Mouse (Mus musculus): ENCODE data around the gene Cfap74. TPM values are rescaled to one million over a fixed set of nuclear protein-coding genes. Genes with fewer than 3 reads are reported as not detected.

The Cfap74 gene
- total RNA-seq, 2 experiments from 2014 or later = 0.62 to 0.66 TPM

DNA sequence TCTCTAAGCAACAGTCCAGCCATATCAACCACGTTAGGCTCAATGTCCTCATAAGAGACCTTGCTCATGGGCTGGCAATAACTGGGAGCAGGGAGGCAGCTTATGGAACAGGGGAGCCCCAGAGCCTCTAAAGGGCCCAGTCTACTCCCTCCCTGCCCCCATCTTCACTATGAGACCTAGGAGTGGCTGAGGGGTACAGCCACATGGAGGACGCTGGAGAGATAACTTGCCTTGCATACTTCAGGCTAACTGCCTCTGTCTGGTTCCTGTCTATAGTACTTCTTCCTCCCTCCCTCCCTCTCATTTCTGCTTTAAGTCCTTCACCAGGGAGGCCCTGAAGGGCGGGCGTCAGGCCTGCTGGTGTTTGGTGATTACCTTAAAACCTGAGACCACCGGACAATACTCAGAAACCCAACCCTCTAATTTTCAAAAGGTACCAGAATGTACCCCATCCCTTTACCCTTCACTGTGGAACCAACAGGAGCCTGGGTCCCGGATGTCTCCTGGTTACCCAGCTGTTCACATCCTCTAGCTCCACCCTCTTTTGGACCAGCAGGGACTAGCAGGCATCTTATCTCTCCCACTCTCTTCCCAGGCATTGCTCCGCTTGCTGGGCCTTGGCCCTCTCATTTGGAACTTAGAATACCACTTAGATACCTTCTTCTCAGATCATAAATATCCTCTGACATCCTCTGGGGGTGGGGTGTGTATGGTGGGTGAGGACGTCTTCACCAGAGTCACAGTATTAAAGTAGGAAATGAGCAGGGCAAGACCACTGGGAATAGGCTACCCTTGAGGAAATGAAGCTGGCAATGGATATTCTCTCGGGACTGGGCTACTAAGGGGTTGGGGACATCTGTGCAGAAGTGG lies 80.3 kb downstream of the Cfap74 start:
- DNase-seq = no peak
- intact Hi-C loops (cut with DNase I; ENCODE audit: low total_unique reads) = no loop called here

DNA sequence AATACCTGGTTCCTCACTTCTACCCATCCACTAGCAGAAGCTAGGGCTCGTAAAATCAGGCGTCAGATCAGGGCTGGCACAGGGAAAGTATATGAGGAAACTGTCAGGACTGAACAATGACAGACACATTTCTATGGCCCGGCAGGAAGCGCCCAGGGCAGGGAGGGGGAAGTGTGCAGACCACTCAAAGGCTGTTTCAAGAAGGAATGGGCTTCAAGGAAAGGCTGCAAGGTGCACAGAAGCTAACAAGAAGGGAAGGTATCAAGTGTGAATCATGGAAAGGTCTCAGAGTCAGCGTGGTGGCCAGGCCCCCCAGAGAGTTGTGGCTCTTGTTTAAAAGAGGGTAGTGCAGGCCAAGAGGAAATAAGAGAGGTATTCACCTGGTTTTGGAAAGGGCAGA lies 81.5 kb downstream of the Cfap74 start:
- intact Hi-C loops (cut with DNase I; ENCODE audit: low total_unique reads) = no loop called here
- no peak for DNase-seq

GRCm38 (mm10) chr4:155490990-155491504 lies 82.1 kb downstream of the Cfap74 start, which contains the start of gene Gnb1:
Gene Gnb1, plus strand, starts transcription at chr4:155491361.
- intact Hi-C loops (cut with DNase I; ENCODE audit: low total_unique reads) = no loop called here
- DNase-seq = peak; percentile 95

- intact Hi-C loops (cut with DNase I; ENCODE audit: low total_unique reads) = no loop called here
- no peak for DNase-seq
These were observed 82.6 kb downstream of the Cfap74 start for GRCm38 (mm10) chr4:155491529-155492130.

GRCm38 (mm10) chr4:155492131-155492633 lies 83.2 kb downstream of the Cfap74 start:
- peak; percentile 61 for DNase-seq
- intact Hi-C loops (cut with DNase I; ENCODE audit: low total_unique reads) = no loop called here

DNA sequence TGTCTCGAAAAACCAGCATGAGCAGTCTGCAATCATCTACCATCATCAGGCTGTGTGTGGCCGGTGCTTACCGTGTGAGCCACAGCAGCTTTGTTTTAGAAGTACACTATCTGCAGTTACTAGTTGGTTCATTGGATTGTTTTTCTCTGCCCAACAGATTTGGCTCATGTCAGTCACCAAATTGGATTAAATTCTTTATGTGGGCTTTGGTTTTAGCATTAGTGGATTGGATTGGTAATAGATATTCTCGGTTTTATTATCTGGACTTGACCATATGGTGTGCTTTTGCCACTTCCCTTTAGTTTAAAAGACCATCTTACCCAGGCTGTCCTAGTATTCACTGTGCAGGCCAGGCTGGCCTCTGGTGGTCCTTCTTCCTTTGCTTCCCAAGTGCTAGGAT lies 85.9 kb downstream of the Cfap74 start:
- intact Hi-C loops (cut with DNase I; ENCODE audit: low total_unique reads) = no loop called here
- no peak for DNase-seq

GRCm38 (mm10) chr4:155497963-155498362 lies 89.0 kb downstream of the Cfap74 start:
- DNase-seq = no peak
- intact Hi-C loops (cut with DNase I; ENCODE audit: low total_unique reads) = no loop called here

DNA sequence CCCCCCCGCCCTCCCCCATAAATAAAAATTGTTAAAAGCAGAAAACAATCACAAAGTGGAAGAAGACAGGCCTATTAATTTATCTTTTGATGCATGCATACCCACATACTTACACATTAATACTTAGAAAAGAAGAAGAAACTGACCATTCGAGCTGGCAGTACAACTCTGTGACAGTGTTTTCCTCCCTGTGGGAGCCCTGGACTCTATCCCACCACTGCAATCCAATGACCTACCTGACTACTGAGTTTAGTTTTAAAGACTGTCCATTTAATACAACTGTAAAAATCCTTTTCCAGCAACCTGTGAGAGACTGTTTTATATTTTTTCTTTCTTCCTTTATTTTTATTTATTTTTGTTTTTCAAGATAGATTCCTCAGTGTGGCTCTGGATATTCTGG lies 92.1 kb downstream of the Cfap74 start:
- intact Hi-C loops (cut with DNase I; ENCODE audit: low total_unique reads) = no loop called here
- no peak for DNase-seq

DNA sequence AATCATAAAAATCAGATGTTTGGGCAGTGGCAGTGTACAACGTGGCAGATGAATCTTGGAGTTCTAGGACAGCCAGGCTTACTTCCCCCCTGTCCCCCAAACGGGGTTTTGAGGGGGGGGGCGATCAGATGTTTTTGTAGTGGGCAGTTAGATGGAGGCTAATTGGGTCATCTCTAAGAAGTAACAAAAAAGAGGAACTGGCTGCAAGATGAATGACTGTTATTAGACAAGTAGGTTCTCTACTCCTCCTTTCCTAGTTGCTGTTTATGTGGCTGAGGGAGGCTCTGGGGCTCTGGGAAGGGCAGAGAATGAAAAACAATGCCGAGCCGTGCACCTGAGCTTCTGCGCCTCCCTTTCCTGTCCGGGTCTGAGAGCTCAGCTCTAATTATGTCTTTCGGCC lies 96.1 kb downstream of the Cfap74 start:
- DNase-seq = no peak
- intact Hi-C loops (cut with DNase I; ENCODE audit: low total_unique reads) = no loop called here

DNA sequence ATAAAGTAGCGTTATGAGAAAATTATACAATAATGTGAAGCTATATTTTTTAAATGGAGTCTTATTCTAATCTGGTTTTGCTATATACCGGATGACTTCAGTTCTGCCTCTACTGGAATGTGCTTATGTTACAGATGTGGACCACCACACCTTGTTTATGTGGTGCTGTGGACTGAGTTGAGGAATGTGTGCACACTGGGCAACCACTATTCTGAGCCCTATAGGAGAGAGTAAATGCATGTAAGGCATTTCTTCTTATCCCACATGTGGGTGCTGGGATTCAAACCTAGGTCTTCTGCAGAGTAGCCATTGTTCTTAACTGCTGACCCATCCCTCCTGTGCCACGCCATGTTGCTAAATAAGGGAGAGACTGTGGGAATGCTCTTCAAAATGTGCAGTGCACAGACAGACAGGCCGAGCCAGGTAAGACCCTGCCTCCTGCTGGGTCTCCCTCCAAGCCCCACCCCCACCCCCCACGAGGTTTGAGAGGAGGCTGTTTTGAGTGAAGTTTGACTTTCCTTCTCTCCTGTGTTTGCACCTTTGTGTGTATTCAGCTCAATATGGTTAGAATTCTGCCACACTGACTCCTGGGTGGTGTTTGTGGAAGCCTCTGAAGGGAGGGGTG lies 96.8 kb downstream of the Cfap74 start:
- no peak for DNase-seq
- intact Hi-C loops (cut with DNase I; ENCODE audit: low total_unique reads) = no loop called here

GRCm38 (mm10) chr4:155508614-155509013 lies 99.6 kb downstream of the Cfap74 start:
- intact Hi-C loops (cut with DNase I; ENCODE audit: low total_unique reads) = no loop called here
- no peak for DNase-seq

- intact Hi-C loops (cut with DNase I; ENCODE audit: low total_unique reads) = no loop called here
- DNase-seq = no peak
These were observed 102.0 kb downstream of the Cfap74 start for GRCm38 (mm10) chr4:155510981-155511380.

- DNase-seq = no peak
- intact Hi-C loops (cut with DNase I; ENCODE audit: low total_unique reads) = no loop called here
These were observed 105.8 kb downstream of the Cfap74 start for GRCm38 (mm10) chr4:155514810-155515209.

Other genes with a start within 250 kb of the Cfap74 start
- 10 to 100 TPM; 41.6 to 51.6 TPM for gene Ski, start 186.6 kb upstream of the Cfap74 start, total RNA-seq (2021)
- gene Faap20, start 159.4 kb upstream of the Cfap74 start, total RNA-seq (2021) = 10 to 100 TPM; 11.9 to 15.3 TPM
- 1 to 10 TPM; 1.6 to 2.6 TPM for gene Prkcz, start 47.8 kb upstream of the Cfap74 start, total RNA-seq (2021)
- under 1 TPM; 0.53 to 0.62 TPM for gene Gabrd, start 11.1 kb upstream of the Cfap74 start, total RNA-seq (2021)
- gene Tmem52, start 59.9 kb downstream of the Cfap74 start, total RNA-seq (2021) = 100 to 1,000 TPM; 254 to 329 TPM
- gene Gnb1, start 82.2 kb downstream of the Cfap74 start, total RNA-seq (2021) = 100 to 1,000 TPM; 104 to 119 TPM
- gene Nadk, start 153.2 kb downstream of the Cfap74 start, total RNA-seq (2021) = 10 to 100 TPM; 14.5 to 19.6 TPM
- gene Slc35e2, start 192.2 kb downstream of the Cfap74 start, total RNA-seq (2021) = 1 to 10 TPM; 4.6 to 4.7 TPM
- 10 to 100 TPM; 25.9 TPM for gene Cdk11b, start 215.7 kb downstream of the Cfap74 start, total RNA-seq (2021)
- not detected for gene Gm10563, start 236.2 kb downstream of the Cfap74 start, total RNA-seq (2021)
- gene Mmp23, start 244.2 kb downstream of the Cfap74 start, total RNA-seq (2021) = 10 to 100 TPM in 1 of 2 experiments, 1 to 10 TPM in 1; 8.0 to 11.4 TPM